Mouse (Mus musculus) gastrocnemius, adult 2 months (tissue): ENCODE data around the gene Notch1. TPM values are rescaled to one million over a fixed set of nuclear protein-coding genes. Genes with fewer than 3 reads are reported as not detected.

Experiments used
- DNase-seq: peaks from one replicate; pipeline ENCODE4 v3.0.0; 2022
- H3K27ac ChIP-seq: fragments of 200-600 bp; 2 replicates; pipeline ENCODE4 v1.8.1; 2022; ENCODE audit warnings: mild to moderate bottlenecking
- H3K4me3 ChIP-seq: fragments of 200-600 bp; 2 replicates; pipeline ENCODE4 v1.8.1; 2022; ENCODE audit warnings: mild to moderate bottlenecking, moderate library complexity
- CTCF ChIP-seq: fragments of 200-600 bp; IDR thresholded peaks from 2 replicates; pipeline ENCODE4 v1.8.1; 2022; ENCODE audit warnings: antibody characterized with exemption, mild to moderate bottlenecking, moderate library complexity
- intact Hi-C: fragments of 180-260 bp; cut with DNase I; formaldehyde crosslinking; loops from one replicate; pipeline ENCODE4 v1.15.1; 2025
- total RNA-seq, 2 experiments: library from RNA; stranded (reverse); gene quantifications; 2 replicates each; pipeline ENCODE4 v1.2.3; 2021

Notch1 gene
- total RNA-seq, 2 experiments from 2014 or later: 6.9 to 11.9 TPM

DNA sequence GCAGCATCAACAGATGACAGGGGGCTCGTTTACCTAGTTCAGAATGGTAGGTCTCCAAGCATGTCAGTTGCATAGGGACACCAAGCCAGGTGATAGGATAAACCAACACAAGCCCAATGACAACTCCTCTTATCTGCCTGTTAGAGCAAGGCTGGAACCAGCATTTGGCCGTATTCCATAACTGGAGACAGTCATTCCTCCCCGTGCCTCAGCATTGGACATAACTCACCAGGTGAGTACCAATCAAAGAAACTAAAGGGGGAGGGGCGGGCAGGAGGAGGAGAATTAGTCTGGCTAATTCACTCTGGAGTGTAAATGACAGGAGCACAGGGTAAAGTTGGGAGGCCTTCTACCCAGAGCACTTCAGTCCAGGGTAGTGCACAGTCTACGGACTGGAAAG is 21.5 kb downstream of the Notch1 start:
- no peak for DNase-seq
- TF ChIP-seq CTCF: no peak
- Histone ChIP-seq H3K27ac (peak overlapping the region; percentile 91), H3K4me3 (peak overlapping the region; percentile 40)
- intact Hi-C loops: loop anchor here (5.0 kb wide), 1 partner anchor 52 kb away; no protein-coding TSS in a partner anchor

- no peak for TF ChIP-seq CTCF
- intact Hi-C loops: loop anchor here (5.0 kb wide), 1 partner anchor 53 kb away; no protein-coding TSS in a partner anchor
- DNase-seq: peak; percentile 58
- Histone ChIP-seq H3K4me3 (peak overlapping the region; percentile 46), H3K27ac (peak overlapping the region; percentile 91)
Observed at GRCm38 (mm10) chr2:26494396-26494795, 22.1 kb downstream of the Notch1 start.

DNA sequence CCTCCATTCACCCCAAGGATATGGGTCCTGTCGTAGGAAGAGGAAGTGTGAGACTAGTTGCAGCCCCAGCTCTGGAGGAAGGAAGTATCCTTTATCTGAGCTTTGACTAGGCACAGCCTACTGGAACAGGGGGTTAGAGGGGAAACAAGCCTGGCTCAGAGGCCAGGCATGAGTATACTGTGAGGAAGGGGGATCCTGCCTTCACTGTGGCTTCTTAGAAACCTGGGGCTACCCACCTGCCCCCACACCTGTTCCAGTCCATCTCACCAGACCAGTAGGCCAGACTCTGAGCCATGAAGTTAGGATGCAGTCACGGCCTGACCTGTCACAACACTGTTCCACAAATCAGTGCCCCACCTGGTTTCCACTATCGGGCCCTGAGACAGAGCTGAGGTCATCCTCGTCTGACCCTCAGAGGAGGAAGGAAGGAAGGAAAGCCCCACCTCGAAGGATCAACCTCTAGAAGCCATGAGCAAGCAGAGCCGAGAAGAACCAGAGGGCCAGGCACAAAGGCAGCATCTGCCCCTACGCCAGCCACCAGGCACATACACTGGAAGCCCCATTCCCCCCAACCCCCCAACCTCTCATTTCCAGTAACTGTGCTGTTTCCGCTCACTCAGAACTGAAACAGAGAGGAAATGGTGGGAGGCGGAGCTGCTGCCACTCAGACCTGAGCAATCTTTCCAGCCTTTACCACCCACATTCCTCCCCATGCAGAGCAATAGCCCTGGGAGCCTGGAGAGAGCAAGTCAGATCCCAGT is 23.3 kb downstream of the Notch1 start:
- DNase-seq: no peak
- peak overlapping the region; percentile 82 for H3K27ac ChIP-seq
- peak overlapping the region; percentile 46 for H3K4me3 ChIP-seq
- intact Hi-C loops: loop anchor here (5.0 kb wide), 1 partner anchor 54 kb away; no protein-coding TSS in a partner anchor
- no peak for TF ChIP-seq CTCF

DNA sequence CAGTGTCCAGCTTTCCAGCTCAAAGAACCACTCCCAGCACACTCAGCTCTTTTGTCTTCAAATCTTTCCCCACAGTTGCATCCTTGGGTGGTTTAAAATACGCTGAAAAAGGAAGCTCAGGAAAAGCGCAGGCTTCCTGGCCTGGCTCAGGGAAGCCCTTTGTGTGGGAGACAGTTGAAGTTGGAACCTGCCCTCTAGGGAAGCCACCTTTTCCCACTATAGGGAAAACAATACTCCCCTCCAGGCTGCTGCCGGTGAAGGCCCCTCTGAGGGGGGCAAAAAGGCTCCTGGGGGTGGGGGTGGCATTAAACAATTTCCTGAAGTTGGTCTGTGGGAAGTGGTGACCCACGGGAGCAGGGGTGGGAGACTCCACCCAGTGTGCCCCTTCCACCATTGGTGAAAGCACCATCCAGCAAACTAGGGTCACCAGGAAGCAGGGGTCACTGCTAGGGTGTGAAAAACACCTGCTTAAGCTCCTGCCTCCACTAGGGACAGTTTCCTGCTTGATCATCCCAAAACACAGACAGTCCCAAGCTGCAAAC is 25.6 kb downstream of the Notch1 start:
- peak overlapping the region; percentile 82 for H3K27ac ChIP-seq
- peak overlapping the region; percentile 48 for H3K4me3 ChIP-seq
- TF ChIP-seq CTCF: no peak
- DNase-seq: no peak
- intact Hi-C loops: loop anchor here (5.0 kb wide), 1 partner anchor 56 kb away; no protein-coding TSS in a partner anchor

GRCm38 (mm10) chr2:26488535-26489135 is 27.8 kb downstream of the Notch1 start:
- H3K27ac ChIP-seq: peak overlapping the region; percentile 82
- H3K4me3 ChIP-seq: peak overlapping the region; percentile 46
- TF ChIP-seq CTCF: no peak
- intact Hi-C loops: no loop called here
- no peak for DNase-seq

DNA sequence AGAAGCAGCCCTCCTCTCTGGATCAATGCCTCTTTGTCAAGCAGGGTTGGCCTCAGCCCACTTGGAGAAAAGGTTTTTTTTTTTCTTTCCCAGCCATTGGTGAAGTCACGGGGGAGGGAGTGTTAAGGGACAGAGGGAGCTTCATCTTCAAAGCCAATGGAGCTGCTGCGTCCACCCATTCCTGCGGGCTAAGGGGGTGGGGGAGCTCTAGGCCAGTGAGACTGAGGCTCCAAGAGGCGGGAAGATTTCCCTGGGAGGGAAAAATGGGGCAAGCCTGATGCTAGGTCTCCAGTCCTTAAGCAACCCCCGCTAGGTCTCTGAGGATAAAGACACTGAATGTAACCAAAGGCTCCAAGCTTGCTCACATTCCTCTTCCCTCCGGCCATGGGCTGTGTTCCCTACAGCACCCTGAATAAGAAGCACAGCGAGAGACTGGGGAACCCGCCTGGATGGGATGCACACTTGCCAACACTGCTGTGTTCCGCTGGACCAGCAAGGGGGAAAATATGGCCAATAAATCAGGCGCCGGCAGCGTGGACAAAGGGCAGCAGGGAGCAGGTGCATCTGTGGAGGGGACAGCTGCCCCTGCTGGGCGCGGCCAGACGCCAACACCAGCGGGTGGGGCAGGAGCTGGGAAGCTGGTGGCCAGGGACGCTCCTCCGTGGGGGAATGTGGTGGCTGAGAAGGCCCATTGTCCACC is 29.0 kb downstream of the Notch1 start:
- peak overlapping the region; percentile 46 for H3K4me3 ChIP-seq
- H3K27ac ChIP-seq: peak overlapping the region; percentile 82
- no peak; the same call in 1 of the 2 replicates for TF ChIP-seq CTCF
- peak; percentile 76 for DNase-seq
- intact Hi-C loops: no loop called here

DNA sequence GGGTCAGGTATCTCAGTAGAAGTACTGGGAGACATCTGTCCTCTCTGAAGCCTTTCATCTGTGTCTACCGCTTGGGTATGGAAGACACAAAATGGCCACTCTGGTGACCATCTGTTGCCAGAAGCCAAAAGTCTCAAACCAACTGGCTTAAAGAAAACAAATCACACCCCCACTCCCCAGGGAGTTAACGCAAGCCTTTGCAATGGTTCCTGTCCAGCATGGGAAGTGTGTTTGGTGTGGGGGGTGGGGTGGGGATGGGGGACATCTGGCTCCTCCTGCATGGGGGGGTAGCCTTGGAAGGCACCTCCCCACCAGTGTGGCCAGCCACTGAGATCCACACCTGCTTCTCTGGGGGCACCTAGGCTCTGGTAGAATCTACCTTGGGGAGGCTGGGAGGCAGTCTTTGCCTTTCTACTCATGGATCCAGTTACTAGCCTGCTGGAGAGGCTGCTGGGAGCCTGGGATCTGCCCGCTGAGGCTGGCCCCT is 29.6 kb downstream of the Notch1 start:
- intact Hi-C loops: no loop called here
- Histone ChIP-seq H3K27ac (peak overlapping the region; percentile 82), H3K4me3 (peak overlapping the region; percentile 46)
- no peak for TF ChIP-seq CTCF
- no peak for DNase-seq

- no peak for TF ChIP-seq CTCF
- intact Hi-C loops: no loop called here
Observed at GRCm38 (mm10) chr2:26486264-26486810, 30.1 kb downstream of the Notch1 start.

GRCm38 (mm10) chr2:26485710-26486109 is 30.8 kb downstream of the Notch1 start:
- no peak overlapping the region for H3K4me3 ChIP-seq
- no peak for TF ChIP-seq CTCF
- H3K27ac ChIP-seq: peak overlapping the region; percentile 82
- intact Hi-C loops: no loop called here
- DNase-seq: no peak

More at GRCm38 (mm10) chr2:26486264-26486810, 30.1 kb downstream of the Notch1 start:
- Histone ChIP-seq H3K27ac (peak overlapping the region; percentile 82), H3K4me3 (peak overlapping the region; percentile 28; the same call in 1 of the 2 replicates)
- DNase-seq: no peak

DNA sequence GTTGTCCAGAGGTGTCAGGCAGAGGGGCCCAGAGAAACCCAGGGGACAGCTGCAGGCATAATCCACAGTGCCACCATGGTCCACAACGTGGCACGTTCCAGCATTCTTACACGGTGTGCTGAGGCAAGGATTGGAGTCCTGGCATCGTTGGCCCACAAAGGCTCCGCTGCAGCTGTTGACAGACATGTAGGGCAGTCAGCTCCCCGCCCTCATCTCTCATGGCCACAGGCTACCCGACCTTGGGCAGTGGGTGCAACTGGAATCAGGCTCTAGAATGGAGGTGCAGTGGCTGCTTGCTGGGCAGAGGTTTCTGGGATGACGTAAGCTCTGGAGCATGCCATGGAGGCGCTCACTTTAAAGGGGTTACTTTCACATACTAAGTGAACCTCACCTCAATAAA is 31.2 kb downstream of the Notch1 start:
- Histone ChIP-seq H3K27ac (peak overlapping the region; percentile 82), H3K4me3 (no peak overlapping the region)
- DNase-seq: no peak
- intact Hi-C loops: no loop called here
- no peak for TF ChIP-seq CTCF

DNA sequence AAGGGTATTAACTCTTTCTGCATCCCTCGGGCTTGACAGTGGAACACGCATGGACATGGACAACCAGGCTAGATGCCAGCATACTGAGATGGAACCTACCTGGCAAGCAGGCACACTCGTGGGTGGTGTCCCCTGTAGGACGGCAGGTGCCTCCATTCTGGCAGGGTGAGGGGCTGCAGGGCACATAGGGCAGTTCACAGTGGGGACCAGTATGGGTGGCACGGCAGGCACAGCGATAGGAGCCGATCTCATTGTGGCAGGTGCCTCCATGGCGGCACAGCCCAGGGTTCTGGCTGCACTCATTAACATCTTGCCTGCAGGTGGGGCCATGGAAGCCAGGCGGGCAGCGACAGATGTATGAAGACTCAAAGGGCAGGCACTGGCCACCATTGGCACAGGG is 32.3 kb downstream of the Notch1 start:
- no peak for DNase-seq
- Histone ChIP-seq H3K4me3 (no peak overlapping the region), H3K27ac (peak overlapping the region; percentile 62)
- intact Hi-C loops: no loop called here
- no peak for TF ChIP-seq CTCF

DNA sequence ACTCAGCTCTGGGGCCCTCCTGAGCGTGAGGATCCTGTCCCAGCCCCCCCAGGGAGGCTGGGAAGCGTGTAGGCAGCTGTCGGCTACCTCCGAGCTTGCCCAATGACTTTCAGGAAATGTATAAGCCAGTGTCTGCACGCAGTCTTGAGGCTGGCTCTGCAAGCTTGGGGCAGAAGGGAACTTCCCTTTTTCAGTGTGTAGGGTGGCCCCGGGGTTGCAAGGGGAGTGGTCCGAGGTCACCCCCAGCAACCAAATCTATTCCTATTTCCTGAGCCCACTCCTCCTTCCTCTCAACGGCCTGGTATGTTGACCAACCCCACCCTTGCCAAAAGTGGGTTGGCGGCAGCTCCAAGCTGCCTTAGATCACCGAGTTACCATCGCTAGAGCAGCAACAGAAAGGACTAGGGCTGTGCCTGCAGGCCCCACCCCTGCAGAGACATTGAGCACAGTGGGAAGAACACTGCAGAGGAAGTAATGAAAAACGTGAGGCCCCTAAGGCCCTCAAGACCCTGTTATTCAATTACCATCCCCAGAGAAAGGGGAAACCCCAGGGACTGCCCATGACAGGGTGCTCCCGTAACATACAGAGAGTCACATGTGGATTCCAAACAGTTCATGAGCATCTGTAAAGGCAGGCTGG is 33.1 kb downstream of the Notch1 start:
- TF ChIP-seq CTCF: no peak
- Histone ChIP-seq H3K27ac (peak overlapping the region; percentile 62), H3K4me3 (peak overlapping the region; percentile 26)
- intact Hi-C loops: no loop called here
- DNase-seq: no peak
